Mouse (Mus musculus) liver, embryonic 16.5 days (tissue): ENCODE results near the gene Tmem190. TPM values are rescaled to one million over a fixed set of nuclear protein-coding genes. Genes with fewer than 3 reads are reported as not detected.
"Not testable (repeated sequence)": the region's sequence is repeated elsewhere in the genome, so short reads cannot be mapped to it uniquely, and the experiment has no call there.

Source experiments
- ATAC-seq: fragments of 200-750 bp; cut with Nextera tagmentation; 2 replicates; pipeline ENCODE4 v1.8.0; 2017; ENCODE audit warnings: low read depth, mild to moderate bottlenecking, moderate number of reproducible peaks, moderate library complexity
- H3K27ac ChIP-seq: fragments of 300-500 bp; sonication (generic); 2 replicates; pipeline ENCODE4 v1.5.1; 2014; ENCODE audit warnings: mild to moderate bottlenecking, low read length
- H3K27me3 ChIP-seq: fragments of 300-500 bp; sonication (generic); 2 replicates; pipeline ENCODE4 v1.6.1; 2014; ENCODE audit warnings: low read depth, low read length, mixed read lengths; ENCODE audit not compliant: control insufficient read depth, insufficient read depth
- H3K36me3 ChIP-seq: fragments of 300-500 bp; sonication (generic); 2 replicates; pipeline ENCODE4 v1.6.1; 2014; ENCODE audit warnings: mild to moderate bottlenecking; ENCODE audit not compliant: control insufficient read depth, insufficient read depth
- H3K4me1 ChIP-seq: fragments of 300-500 bp; sonication (generic); 2 replicates; pipeline ENCODE4 v1.6.1; 2014; ENCODE audit warnings: low read depth, low read length, mixed read lengths; ENCODE audit not compliant: control insufficient read depth
- H3K4me2 ChIP-seq: fragments of 300-500 bp; sonication (generic); 2 replicates; pipeline ENCODE4 v1.6.1; 2014; ENCODE audit warnings: low read depth, low read length, mixed read lengths
- H3K4me3 ChIP-seq: fragments of 300-500 bp; sonication (generic); 2 replicates; pipeline ENCODE4 v1.5.1; 2014; ENCODE audit warnings: low read depth, mild to moderate bottlenecking, low read length
- H3K9ac ChIP-seq: fragments of 300-500 bp; sonication (generic); 2 replicates; pipeline ENCODE4 v1.6.1; 2014; ENCODE audit warnings: low read depth, low read length
- H3K9me3 ChIP-seq: fragments of 300-500 bp; sonication (generic); replicated peaks from 2 replicates; pipeline ENCODE4 v1.6.1; 2016; ENCODE audit warnings: low read length; ENCODE audit not compliant: control insufficient read depth
- WGBS: fragments of 180-500 bp; shearing (Covaris S2); extraction: QIAGEN DNeasy Blood & Tissue Kit; methylation state at CpG from one replicate; pipeline ENCODE4 v1.1.7; 2014; ENCODE audit not compliant: insufficient replicate concordance; 5-methylcytosine and 5-hydroxymethylcytosine counted together
- polyA plus RNA-seq: library from polyadenylated mRNA; unstranded; fragments of >200 nt; fragmentation: Nextera tagmentation; extraction: Ambion mirVana; gene quantifications from 2 replicates; pipeline ENCODE4 v1.2.1, GENCODE M21; 2015

The Tmem190 gene
- polyA plus RNA-seq, 1 experiment from 2014 or later = not detected

- ATAC-seq = peak; percentile 47
- WGBS = 47% methylated on average over 14 of the region's 14 CpGs
- peak overlapping the region; percentile 18; the same call in 1 of the 2 replicates for H3K9ac ChIP-seq
- H3K27me3 ChIP-seq = peaks cover 26% of the 10 kb centered on the region
- H3K9me3 ChIP-seq = no peaks in the 10 kb centered on the region
- peaks cover 24% of the 10 kb centered on the region for H3K4me1 ChIP-seq
- no peaks in the 10 kb centered on the region; the same call in 1 of the 2 replicates for H3K36me3 ChIP-seq
- H3K4me2 ChIP-seq = no peak overlapping the region
- no peak overlapping the region for H3K4me3 ChIP-seq
- no peak overlapping the region for H3K27ac ChIP-seq
Observed at GRCm38 (mm10) chr7:4783667-4784268, 1.0 kb downstream of the Tmem190 start.

GRCm38 (mm10) chr7:4788499-4789435, 6.0 kb downstream of the Tmem190 start:
- Histone ChIP-seq H3K4me2 (peak overlapping the region; percentile 99), H3K4me3 (peak overlapping the region; percentile 78), H3K9me3 (no peaks in the 10 kb centered on the region), H3K27ac (peak overlapping the region; percentile 79), H3K36me3 (no peaks in the 10 kb centered on the region; the same call in 1 of the 2 replicates), H3K4me1 (peaks cover 34% of the 10 kb centered on the region), H3K27me3 (no peaks in the 10 kb centered on the region), H3K9ac (peak overlapping the region; percentile 81)
- ATAC-seq = peak; percentile 28
- 1% methylated on average over 64 of the region's 64 CpGs for WGBS

GRCm38 (mm10) chr7:4789436-4789935, 6.7 kb downstream of the Tmem190 start, which contains the start of gene Tmem238:
Gene Tmem238, minus strand, starts transcription at chr7:4789656.
- WGBS = 6% methylated on average over 40 of the region's 40 CpGs
- H3K9ac ChIP-seq = peak within 1 kb of the TSS; percentile 81
- H3K27me3 ChIP-seq = no peaks in the 10 kb centered on the region
- ATAC-seq = peak; percentile 42
- H3K36me3 ChIP-seq = peaks cover 2% of the 10 kb centered on the region
- H3K4me2 ChIP-seq = peak within 1 kb of the TSS; percentile 99
- H3K27ac ChIP-seq = peak within 1 kb of the TSS; percentile 79
- peaks cover 35% of the 10 kb centered on the region for H3K4me1 ChIP-seq
- no peaks in the 10 kb centered on the region for H3K9me3 ChIP-seq
- H3K4me3 ChIP-seq = peak within 1 kb of the TSS; percentile 78

GRCm38 (mm10) chr7:4792278-4793212, 9.8 kb downstream of the Tmem190 start, which contains the start of gene Rpl28:
Gene Rpl28, plus strand, starts transcription at chr7:4792874.
- Histone ChIP-seq H3K9me3 (no peaks in the 10 kb centered on the region), H3K36me3 (peaks cover 29% of the 10 kb centered on the region), H3K27ac (peak within 1 kb of the TSS; percentile 89), H3K9ac (peak within 1 kb of the TSS; percentile 81), H3K4me3 (peak within 1 kb of the TSS; percentile 81), H3K4me1 (peaks cover 36% of the 10 kb centered on the region), H3K27me3 (no peaks in the 10 kb centered on the region), H3K4me2 (peak within 1 kb of the TSS; percentile 84)
- ATAC-seq = peak; percentile 90
- WGBS = under 1% methylated on average over 54 of the region's 54 CpGs

GRCm38 (mm10) chr7:4793248-4793647, 10.5 kb downstream of the Tmem190 start:
- 0% methylated on average over 31 of the region's 31 CpGs for WGBS
- Histone ChIP-seq H3K9ac (peak overlapping the region; percentile 81), H3K27ac (peak overlapping the region; percentile 89), H3K4me1 (peaks cover 33% of the 10 kb centered on the region), H3K36me3 (peaks cover 29% of the 10 kb centered on the region), H3K4me3 (peak overlapping the region; percentile 81), H3K4me2 (peak overlapping the region; percentile 84)
- not testable (repeated sequence) for H3K27me3 ChIP-seq, H3K9me3 ChIP-seq
- peak; percentile 1 for ATAC-seq

- Histone ChIP-seq H3K9me3 (no peaks in the 10 kb centered on the region), H3K9ac (peak overlapping the region; percentile 81), H3K4me2 (peak overlapping the region; percentile 84), H3K27ac (peak overlapping the region; percentile 89), H3K4me3 (peak overlapping the region; percentile 81), H3K27me3 (no peaks in the 10 kb centered on the region), H3K4me1 (peaks cover 28% of the 10 kb centered on the region), H3K36me3 (peaks cover 29% of the 10 kb centered on the region)
- ATAC-seq = no peak
- WGBS = 27% methylated on average over 4 of the region's 4 CpGs
Observed at GRCm38 (mm10) chr7:4793674-4794073, 10.9 kb downstream of the Tmem190 start.

- Histone ChIP-seq H3K4me2 (peak overlapping the region; percentile 84), H3K4me1 (peaks cover 25% of the 10 kb centered on the region), H3K9me3 (no peaks in the 10 kb centered on the region), H3K4me3 (peak overlapping the region; percentile 81), H3K27me3 (no peaks in the 10 kb centered on the region), H3K27ac (peak overlapping the region; percentile 89), H3K9ac (peak overlapping the region; percentile 29), H3K36me3 (peaks cover 29% of the 10 kb centered on the region)
- no peak for ATAC-seq
- WGBS = 42% methylated on average over 3 of the region's 3 CpGs
Observed at GRCm38 (mm10) chr7:4794631-4795168, 12.0 kb downstream of the Tmem190 start.
